Mouse (Mus musculus): Measurements from ENCODE around the gene Rad18.

DNA sequence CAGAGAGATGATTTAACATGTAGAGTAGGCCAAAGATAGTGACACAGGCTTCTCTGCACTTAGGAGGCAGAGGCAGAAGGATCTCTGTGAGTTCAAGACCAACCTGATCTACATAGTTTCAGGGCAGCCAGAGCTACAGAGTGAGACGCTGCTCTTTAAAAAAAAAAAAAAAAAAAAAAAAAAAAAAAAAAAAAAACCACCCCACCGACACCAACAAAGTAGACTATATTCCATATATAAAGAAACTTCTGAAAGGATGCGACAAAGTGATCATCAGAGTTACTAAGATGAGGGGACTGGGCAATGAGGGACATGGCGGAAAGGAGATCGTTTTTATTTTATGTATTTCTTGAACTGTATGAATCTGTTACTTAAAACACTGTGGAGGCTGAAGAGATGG lies 2.0 kb downstream of the Rad18 start:
- TF ChIP-seq ZNF384 (IDR thresholded peaks at IDR 0.05; ENCODE audit: low read depth, low read length) (peak; percentile 77), ZC3H11A (IDR thresholded peaks at IDR 0.05; ENCODE audit: borderline replicate concordance, low read depth, low read length) (no peak)

Data from ES-E14 (cell line).